Mouse (Mus musculus) erythroblast, embryonic 14.5 days (primary cell): ENCODE data around the gene Serpinb1b.

Source experiments
- GATA1 ChIP-seq: IDR thresholded peaks from 2 replicates; pipeline ENCODE4 v1.6.1; 2012; ENCODE audit warnings: low read length, inconsistent platforms, mixed read lengths
- TAL1 ChIP-seq: IDR thresholded peaks from 3 replicates; pipeline ENCODE4 v1.6.1; 2012; ENCODE audit warnings: low read length, inconsistent platforms, mixed read lengths

DNA sequence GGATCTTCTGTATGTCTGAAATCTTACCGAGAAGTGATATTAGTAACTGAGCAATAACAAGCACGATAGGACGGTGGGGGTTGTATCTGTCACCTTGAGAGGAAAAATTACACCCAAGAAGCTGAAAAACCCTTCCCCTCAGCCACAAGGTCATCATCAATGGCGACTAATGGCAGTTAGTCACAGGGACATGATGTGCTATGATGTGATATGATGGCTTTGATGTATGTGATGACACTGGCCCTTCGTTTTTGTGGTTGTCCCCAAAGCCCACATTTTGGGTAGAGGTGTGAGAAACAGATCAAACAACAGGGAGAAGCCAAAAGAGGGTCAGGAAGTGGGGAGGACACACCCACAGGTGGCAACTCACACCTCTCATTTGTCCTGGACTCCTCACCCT, 6.6 kb upstream of the Serpinb1b start:
- no peak for TF ChIP-seq GATA1
- TF ChIP-seq TAL1 = no peak
